Mouse (Mus musculus) MN1 (cell line): ENCODE data around the gene Ncoa3.

Source experiments
- DNase-seq: peaks from one replicate; pipeline ENCODE4 v3.0.0-alpha.2; 2016; ENCODE audit warnings: low spot score

Gene Ncoa3

GRCm38 (mm10) chr2:166035725-166036124 lies 43.3 kb downstream of the Ncoa3 start:
- peak; percentile 71 for DNase-seq

GRCm38 (mm10) chr2:166039681-166040080 lies 47.2 kb downstream of the Ncoa3 start:
- DNase-seq: no peak

- DNase-seq: no peak
Measured at GRCm38 (mm10) chr2:166042542-166042941, 50.1 kb downstream of the Ncoa3 start.

- peak; percentile 36 for DNase-seq
Measured at GRCm38 (mm10) chr2:166045006-166045405, 52.6 kb downstream of the Ncoa3 start.

GRCm38 (mm10) chr2:166045549-166046501 lies 53.4 kb downstream of the Ncoa3 start:
- peak; percentile 48 for DNase-seq

- DNase-seq: no peak
Measured at GRCm38 (mm10) chr2:166047931-166048330, 55.5 kb downstream of the Ncoa3 start.

- DNase-seq: peak; percentile 26
Measured at GRCm38 (mm10) chr2:166048852-166049251, 56.4 kb downstream of the Ncoa3 start.

GRCm38 (mm10) chr2:166051421-166051820 lies 59.0 kb downstream of the Ncoa3 start:
- no peak for DNase-seq

- DNase-seq: no peak
Measured at GRCm38 (mm10) chr2:166051966-166052365, 59.5 kb downstream of the Ncoa3 start.

- DNase-seq: no peak
Measured at GRCm38 (mm10) chr2:166054002-166054539, 61.6 kb downstream of the Ncoa3 start.

GRCm38 (mm10) chr2:166059684-166060423 lies 67.4 kb downstream of the Ncoa3 start:
- no peak for DNase-seq

GRCm38 (mm10) chr2:166062008-166062407 lies 69.6 kb downstream of the Ncoa3 start:
- no peak for DNase-seq

GRCm38 (mm10) chr2:166062431-166062830 lies 70.0 kb downstream of the Ncoa3 start:
- DNase-seq: no peak

- DNase-seq: no peak
Measured at GRCm38 (mm10) chr2:166066434-166066833, 74.0 kb downstream of the Ncoa3 start.

GRCm38 (mm10) chr2:166068261-166068660 lies 75.8 kb downstream of the Ncoa3 start:
- no peak for DNase-seq

- no peak for DNase-seq
Measured at GRCm38 (mm10) chr2:166069164-166069563, 76.7 kb downstream of the Ncoa3 start.

- no peak for DNase-seq
Measured at GRCm38 (mm10) chr2:166069738-166070137, 77.3 kb downstream of the Ncoa3 start.

- DNase-seq: no peak
Measured at GRCm38 (mm10) chr2:166071481-166071880, 79.0 kb downstream of the Ncoa3 start.

- DNase-seq: no peak
Measured at GRCm38 (mm10) chr2:166071889-166072288, 79.5 kb downstream of the Ncoa3 start.

- no peak for DNase-seq
Measured at GRCm38 (mm10) chr2:166073082-166073481, 80.6 kb downstream of the Ncoa3 start.

GRCm38 (mm10) chr2:166074322-166074721 lies 81.9 kb downstream of the Ncoa3 start:
- DNase-seq: no peak

GRCm38 (mm10) chr2:166077371-166077770 lies 84.9 kb downstream of the Ncoa3 start:
- no peak for DNase-seq

- DNase-seq: no peak
Measured at GRCm38 (mm10) chr2:166079231-166079630, 86.8 kb downstream of the Ncoa3 start.
